Mouse (Mus musculus) stomach, embryonic 16.5 days (tissue): Measurements from ENCODE around the gene Slc44a4. TPM values are rescaled to one million over a fixed set of nuclear protein-coding genes. Genes with fewer than 3 reads are reported as not detected.

Source experiments
- ATAC-seq: fragments of 200-750 bp; cut with Nextera tagmentation; 2 replicates; pipeline ENCODE4 v1.8.0; 2017; ENCODE audit warnings: moderate number of reproducible peaks, moderate TSS enrichment; ENCODE audit not compliant: insufficient read depth, low FRiP score
- H3K27ac ChIP-seq: fragments of 300-500 bp; sonication (generic); 2 replicates; pipeline ENCODE4 v1.5.1; 2014; ENCODE audit warnings: low read length
- H3K27me3 ChIP-seq: fragments of 300-500 bp; sonication (generic); 2 replicates; pipeline ENCODE4 v1.6.1; 2014; ENCODE audit warnings: low read length, control low read depth, mixed read lengths; ENCODE audit not compliant: control insufficient read depth, insufficient read depth
- H3K36me3 ChIP-seq: fragments of 300-500 bp; sonication (generic); 2 replicates; pipeline ENCODE4 v1.6.1; 2014; ENCODE audit warnings: low read length; ENCODE audit not compliant: control insufficient read depth, insufficient read depth
- H3K4me1 ChIP-seq: fragments of 300-500 bp; sonication (generic); 2 replicates; pipeline ENCODE4 v1.6.1; 2014; ENCODE audit warnings: low read length, control low read depth, mixed read lengths; ENCODE audit not compliant: control insufficient read depth, insufficient read depth
- H3K4me2 ChIP-seq: fragments of 300-500 bp; sonication (generic); 2 replicates; pipeline ENCODE4 v1.6.1; 2014; ENCODE audit warnings: low read depth, low read length, mixed read lengths
- H3K4me3 ChIP-seq: fragments of 300-500 bp; sonication (generic); replicated peaks from 2 replicates; pipeline ENCODE4 v1.5.1; 2014; ENCODE audit warnings: mild to moderate bottlenecking, low read length
- H3K9ac ChIP-seq: fragments of 300-500 bp; sonication (generic); 2 replicates; pipeline ENCODE4 v1.6.1; 2014; ENCODE audit warnings: low read length
- H3K9me3 ChIP-seq: fragments of 300-500 bp; sonication (generic); replicated peaks from 2 replicates; pipeline ENCODE4 v1.6.1; 2016; ENCODE audit warnings: low read length, control low read depth; ENCODE audit not compliant: control insufficient read depth
- WGBS: fragments of 180-500 bp; shearing (Covaris S2); extraction: QIAGEN DNeasy Blood & Tissue Kit; methylation state at CpG from one replicate; pipeline ENCODE4 v1.1.7; 2014; 5-methylcytosine and 5-hydroxymethylcytosine counted together
- polyA plus RNA-seq: library from polyadenylated mRNA; unstranded; fragments of >200 nt; fragmentation: Nextera tagmentation; extraction: Ambion mirVana; gene quantifications from 2 replicates; pipeline ENCODE4 v1.2.1, GENCODE M21; 2015

Slc44a4 gene
- polyA plus RNA-seq, 1 experiment from 2014 or later: 19.3 TPM

DNA sequence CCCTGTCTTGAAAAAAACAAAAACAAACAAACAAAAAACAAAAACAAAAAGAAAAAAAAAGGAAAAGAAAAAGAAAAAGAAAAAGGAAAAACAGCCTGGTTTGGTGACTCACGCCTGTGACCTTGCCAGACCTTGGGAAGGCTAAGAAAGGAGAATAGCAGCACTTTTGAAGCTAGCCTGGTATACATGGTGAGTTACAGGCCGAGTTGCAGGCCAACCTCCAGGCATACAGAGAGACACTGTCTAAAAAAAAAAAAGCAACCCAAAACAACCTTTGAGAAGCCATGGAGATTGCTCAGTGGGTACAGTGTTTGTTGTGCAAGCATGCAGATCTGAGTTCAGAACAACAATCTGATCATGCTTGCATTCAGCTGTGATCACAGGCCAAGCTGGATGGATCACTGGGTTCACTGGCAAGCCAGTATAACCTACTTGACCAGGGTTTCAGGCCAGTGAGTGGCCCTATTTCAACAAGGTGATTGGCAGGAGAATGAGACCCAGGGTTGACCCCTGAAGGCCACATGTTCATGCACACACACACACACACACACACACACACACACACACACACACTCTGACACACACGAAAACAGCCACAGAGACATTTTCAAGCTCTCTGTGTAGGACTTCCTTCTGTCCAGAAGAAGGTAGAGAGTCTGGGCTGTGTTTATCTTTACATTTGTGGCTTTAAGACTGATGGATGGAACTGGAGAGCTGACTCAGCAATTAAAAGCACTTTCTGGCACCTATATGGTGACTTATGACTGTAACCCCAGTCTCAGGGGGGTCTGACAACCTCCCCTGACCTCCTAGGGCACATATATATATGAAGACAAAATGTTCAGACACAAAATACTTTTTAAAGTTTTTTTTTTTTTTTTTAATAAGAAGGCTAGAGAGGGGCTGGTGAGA is 61.6 kb downstream of the Slc44a4 start:
- no peak overlapping the region for H3K4me2 ChIP-seq
- H3K4me3 ChIP-seq: no peak overlapping the region
- H3K9ac ChIP-seq: no peak overlapping the region
- no peaks in the 10 kb centered on the region for H3K27me3 ChIP-seq
- 64% methylated on average over 3 of the region's 3 CpGs for WGBS
- H3K4me1 ChIP-seq: peaks cover 7% of the 10 kb centered on the region; the same call in 1 of the 2 replicates
- H3K9me3 ChIP-seq: no peaks in the 10 kb centered on the region
- ATAC-seq: no peak
- no peaks in the 10 kb centered on the region for H3K36me3 ChIP-seq
- H3K27ac ChIP-seq: no peak overlapping the region

GRCm38 (mm10) chr17:34977000-34977399 is 62.7 kb downstream of the Slc44a4 start:
- Histone ChIP-seq H3K36me3 (no peaks in the 10 kb centered on the region), H3K4me1 (peaks cover 8% of the 10 kb centered on the region; the same call in 1 of the 2 replicates), H3K9me3 (no peaks in the 10 kb centered on the region), H3K4me2 (no peak overlapping the region), H3K27ac (no peak overlapping the region), H3K27me3 (no peaks in the 10 kb centered on the region), H3K9ac (no peak overlapping the region), H3K4me3 (no peak overlapping the region)
- ATAC-seq: no peak
- WGBS: 96% methylated on average over 20 of the region's 20 CpGs

- H3K4me3 ChIP-seq: no peak overlapping the region
- no peaks in the 10 kb centered on the region for H3K36me3 ChIP-seq
- H3K27ac ChIP-seq: no peak overlapping the region
- peaks cover 9% of the 10 kb centered on the region for H3K4me1 ChIP-seq
- H3K4me2 ChIP-seq: no peak overlapping the region
- 87% methylated on average over 27 of the region's 27 CpGs for WGBS
- no peak for ATAC-seq
- H3K9me3 ChIP-seq: no peaks in the 10 kb centered on the region
- H3K27me3 ChIP-seq: no peaks in the 10 kb centered on the region
- H3K9ac ChIP-seq: no peak overlapping the region
These were observed 64.0 kb downstream of the Slc44a4 start for GRCm38 (mm10) chr17:34978239-34978638.

GRCm38 (mm10) chr17:34979631-34980030 is 65.4 kb downstream of the Slc44a4 start:
- H3K4me3 ChIP-seq: no peak overlapping the region
- H3K9me3 ChIP-seq: no peaks in the 10 kb centered on the region
- H3K27me3 ChIP-seq: no peaks in the 10 kb centered on the region
- H3K36me3 ChIP-seq: no peaks in the 10 kb centered on the region
- ATAC-seq: no peak
- H3K4me2 ChIP-seq: no peak overlapping the region
- 89% methylated on average over 4 of the region's 4 CpGs for WGBS
- H3K27ac ChIP-seq: no peak overlapping the region
- H3K4me1 ChIP-seq: peaks cover 9% of the 10 kb centered on the region
- H3K9ac ChIP-seq: no peak overlapping the region

Other genes with a start within 250 kb of the Slc44a4 start
- gene Tnxb, start 243.9 kb upstream of the Slc44a4 start, polyA plus RNA-seq: 1.3 and 1.8 TPM in 2 replicates
- 0.89 and 0.99 TPM in 2 replicates for gene C4b, start 170.6 kb upstream of the Slc44a4 start, polyA plus RNA-seq
- 0.21 and 6.9 TPM in 2 replicates for gene Cyp21a1, start 109.9 kb upstream of the Slc44a4 start, polyA plus RNA-seq
- gene Stk19, start 77.5 kb upstream of the Slc44a4 start, polyA plus RNA-seq: 23.8 and 25.8 TPM in 2 replicates
- gene Dxo, start 77.4 kb upstream of the Slc44a4 start, polyA plus RNA-seq: 48.9 and 53.3 TPM in 2 replicates
- 45.0 and 48.1 TPM in 2 replicates for gene Skiv2l, start 64.3 kb upstream of the Slc44a4 start, polyA plus RNA-seq
- 89.5 and 96.4 TPM in 2 replicates for gene Nelfe, start 64.1 kb upstream of the Slc44a4 start, polyA plus RNA-seq
- gene Cfb, start 51.9 kb upstream of the Slc44a4 start, polyA plus RNA-seq: 27.8 and 28.9 TPM in 2 replicates
- 1.0 and 1.1 TPM in 2 replicates for gene Zbtb12, start 35.0 kb upstream of the Slc44a4 start, polyA plus RNA-seq
- 0.49 TPM in 1 of 2 replicates, not detected in the other for gene Gm20547, start 32.4 kb upstream of the Slc44a4 start, polyA plus RNA-seq
- 4.4 and 5.5 TPM in 2 replicates for gene C2, start 16.2 kb upstream of the Slc44a4 start, polyA plus RNA-seq
- 61.0 and 61.1 TPM in 2 replicates for gene Ehmt2, start 16.0 kb upstream of the Slc44a4 start, polyA plus RNA-seq
- 36.7 and 40.6 TPM in 2 replicates for gene Neu1, start 16.8 kb downstream of the Slc44a4 start, polyA plus RNA-seq
- gene Hspa1b, start 44.8 kb downstream of the Slc44a4 start, polyA plus RNA-seq: 0.94 and 1.4 TPM in 2 replicates
- 0.27 TPM in 1 of 2 replicates, not detected in the other for gene Gm20481, start 55.4 kb downstream of the Slc44a4 start, polyA plus RNA-seq
- gene Hspa1a, start 57.7 kb downstream of the Slc44a4 start, polyA plus RNA-seq: 13.7 and 16.3 TPM in 2 replicates
- 0.96 and 1.4 TPM in 2 replicates for gene Hspa1l, start 58.2 kb downstream of the Slc44a4 start, polyA plus RNA-seq
- 145 and 146 TPM in 2 replicates for gene Lsm2, start 67.4 kb downstream of the Slc44a4 start, polyA plus RNA-seq
- gene Vars, start 86.5 kb downstream of the Slc44a4 start, polyA plus RNA-seq: 81.1 and 82.1 TPM in 2 replicates
- gene Vwa7, start 102.1 kb downstream of the Slc44a4 start, polyA plus RNA-seq: 0.26 and 0.42 TPM in 2 replicates
- gene Sapcd1, start 113.5 kb downstream of the Slc44a4 start, polyA plus RNA-seq: 14.2 and 14.3 TPM in 2 replicates
- 3.9 and 4.2 TPM in 2 replicates for gene Msh5, start 132.3 kb downstream of the Slc44a4 start, polyA plus RNA-seq
- gene Clic1, start 135.5 kb downstream of the Slc44a4 start, polyA plus RNA-seq: 396 and 441 TPM in 2 replicates
- 190 and 193 TPM in 2 replicates for gene Ddah2, start 144.6 kb downstream of the Slc44a4 start, polyA plus RNA-seq
- gene Ly6g6c, start 150.9 kb downstream of the Slc44a4 start, polyA plus RNA-seq: 50.6 and 109 TPM in 2 replicates
- gene Mpig6b, start 151.7 kb downstream of the Slc44a4 start, polyA plus RNA-seq: 0.48 and 1.0 TPM in 2 replicates
- gene Ly6g6e, start 162.4 kb downstream of the Slc44a4 start, polyA plus RNA-seq: 32.3 and 49.2 TPM in 2 replicates
- gene Ly6g6d, start 163.6 kb downstream of the Slc44a4 start, polyA plus RNA-seq: 3.2 and 4.1 TPM in 2 replicates
- gene Ly6g6f, start 171.1 kb downstream of the Slc44a4 start, polyA plus RNA-seq: 0.46 and 0.54 TPM in 2 replicates
- gene Abhd16a, start 174.8 kb downstream of the Slc44a4 start, polyA plus RNA-seq: 95.8 and 97.9 TPM in 2 replicates
- not detected in 2 replicates for gene Ly6g5c, start 193.8 kb downstream of the Slc44a4 start, polyA plus RNA-seq
- 0.53 and 0.89 TPM in 2 replicates for gene Ly6g5b, start 201.0 kb downstream of the Slc44a4 start, polyA plus RNA-seq
- gene Gpank1, start 207.0 kb downstream of the Slc44a4 start, polyA plus RNA-seq: 18.1 and 19.4 TPM in 2 replicates
- gene Csnk2b, start 207.6 kb downstream of the Slc44a4 start, polyA plus RNA-seq: 245 and 269 TPM in 2 replicates
- 11.7 and 14.2 TPM in 2 replicates for gene D17H6S53E, start 211.9 kb downstream of the Slc44a4 start, polyA plus RNA-seq
- gene Apom, start 217.6 kb downstream of the Slc44a4 start, polyA plus RNA-seq: 24.9 and 34.0 TPM in 2 replicates
- gene Bag6, start 220.7 kb downstream of the Slc44a4 start, polyA plus RNA-seq: 41.2 and 48.4 TPM in 2 replicates